Mouse (Mus musculus) stomach, postnatal 0 days (tissue): ENCODE measurements at regions not wholly inside any gene's neighbourhood (a gene's known extent, or its start where the extent isn't known, plus 50 kb on each side); places are given as distances from the start of the nearest gene placed in this dataset.

Experiments
- ATAC-seq: fragments of 200-750 bp; cut with Nextera tagmentation; 2 replicates; pipeline ENCODE4 v1.8.0; 2017; ENCODE audit not compliant: low FRiP score, low TSS enrichment
- DNase-seq: peaks from one replicate; pipeline ENCODE4 v3.0.0-alpha.2; 2016; ENCODE audit warnings: low spot score
- H3K27ac ChIP-seq: fragments of 300-500 bp; sonication (generic); replicated peaks from 2 replicates; pipeline ENCODE4 v1.5.1; 2014; ENCODE audit warnings: mild to moderate bottlenecking, control low read depth
- H3K27me3 ChIP-seq: fragments of 300-500 bp; sonication (generic); 2 replicates; pipeline ENCODE4 v1.6.1; 2014; ENCODE audit warnings: low read length; ENCODE audit not compliant: control insufficient read depth, insufficient read depth
- H3K36me3 ChIP-seq: fragments of 300-500 bp; sonication (generic); 2 replicates; pipeline ENCODE4 v1.6.1; 2014; ENCODE audit warnings: low read length, mixed read lengths; ENCODE audit not compliant: control insufficient read depth, insufficient read depth
- H3K4me1 ChIP-seq: fragments of 300-500 bp; sonication (generic); replicated peaks from 2 replicates; pipeline ENCODE4 v1.6.1; 2014; ENCODE audit warnings: antibody characterized with exemption; ENCODE audit not compliant: control insufficient read depth, insufficient read depth
- H3K4me2 ChIP-seq: fragments of 300-500 bp; sonication (generic); replicated peaks from 2 replicates; pipeline ENCODE4 v1.6.1; 2014; ENCODE audit warnings: low read depth, mild to moderate bottlenecking, control low read depth, moderate library complexity
- H3K4me3 ChIP-seq: fragments of 300-500 bp; sonication (generic); 2 replicates; pipeline ENCODE4 v1.5.1; 2014; ENCODE audit warnings: low read depth, low read length, control low read depth
- H3K9ac ChIP-seq: fragments of 300-500 bp; sonication (generic); 2 replicates; pipeline ENCODE4 v1.6.1; 2014; ENCODE audit warnings: mild to moderate bottlenecking, low read length, control low read depth, mixed read lengths
- H3K9me3 ChIP-seq: fragments of 300-500 bp; sonication (generic); 2 replicates; pipeline ENCODE4 v1.6.1; 2016; ENCODE audit warnings: low read length; ENCODE audit not compliant: control insufficient read depth
- CTCF ChIP-seq: IDR thresholded peaks from 2 replicates; pipeline ENCODE4 v1.5.1; 2016; ENCODE audit warnings: antibody characterized with exemption, low read depth, mild to moderate bottlenecking, moderate library complexity
- EP300 ChIP-seq: optimal IDR thresholded peaks from 2 replicates; pipeline ENCODE3; 2016; ENCODE audit warnings: antibody characterized with exemption
- WGBS: fragments of 180-500 bp; shearing (Covaris S2); extraction: QIAGEN DNeasy Blood & Tissue Kit; methylation state at CpG from one replicate; pipeline ENCODE4 v1.1.7; 2014; 5-methylcytosine and 5-hydroxymethylcytosine counted together

DNA sequence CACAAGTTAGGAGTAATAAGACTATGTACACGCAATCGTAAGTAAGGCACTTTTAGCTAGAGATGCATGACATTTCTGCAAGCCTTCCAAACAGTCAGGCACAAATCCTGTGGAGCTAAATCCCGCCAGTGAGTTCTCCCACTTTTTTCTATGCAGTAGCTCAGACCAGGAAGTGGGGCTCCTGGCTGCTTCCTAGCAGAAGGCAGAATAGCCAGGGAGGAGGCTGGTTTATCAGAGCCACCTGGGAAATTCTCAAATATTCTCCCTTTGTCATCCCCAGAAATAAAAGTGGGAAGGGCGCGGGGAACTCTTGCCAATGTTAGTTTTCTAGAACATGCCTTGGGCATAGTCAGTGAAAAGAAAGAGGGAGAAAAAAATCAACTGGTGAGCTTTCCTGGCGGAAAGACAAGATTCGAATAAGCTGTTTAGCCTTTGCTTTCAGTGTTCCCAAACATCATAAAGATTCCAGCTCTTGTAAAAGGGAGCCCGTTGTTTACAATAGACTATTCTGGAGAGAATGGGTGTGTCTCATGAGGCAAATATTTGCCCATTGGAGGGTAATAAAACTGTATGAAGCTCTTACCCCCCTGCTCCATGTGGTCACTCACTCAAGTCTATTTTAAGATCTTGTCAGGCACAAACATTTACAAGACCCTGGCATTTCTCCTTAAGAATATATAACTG lies 167.2 kb upstream of the Lef1 start:
- Histone ChIP-seq H3K4me1 (peaks cover 5% of the 10 kb centered on the region; the same call in 1 of the 2 replicates), H3K27ac (peak overlapping the region; percentile 56), H3K36me3 (no peaks in the 10 kb centered on the region), H3K4me3 (no peak overlapping the region), H3K9me3 (no peaks in the 10 kb centered on the region), H3K9ac (no peak overlapping the region), H3K4me2 (no peak overlapping the region), H3K27me3 (no peaks in the 10 kb centered on the region)
- 17% methylated on average over 8 of the region's 8 CpGs for WGBS
- DNase-seq (no peak), ATAC-seq (peak; percentile 64; the same call in 1 of the 2 replicates)
- TF ChIP-seq EP300, result no peak
- no peak; the same call in 1 of the 2 replicates for TF ChIP-seq CTCF

DNA sequence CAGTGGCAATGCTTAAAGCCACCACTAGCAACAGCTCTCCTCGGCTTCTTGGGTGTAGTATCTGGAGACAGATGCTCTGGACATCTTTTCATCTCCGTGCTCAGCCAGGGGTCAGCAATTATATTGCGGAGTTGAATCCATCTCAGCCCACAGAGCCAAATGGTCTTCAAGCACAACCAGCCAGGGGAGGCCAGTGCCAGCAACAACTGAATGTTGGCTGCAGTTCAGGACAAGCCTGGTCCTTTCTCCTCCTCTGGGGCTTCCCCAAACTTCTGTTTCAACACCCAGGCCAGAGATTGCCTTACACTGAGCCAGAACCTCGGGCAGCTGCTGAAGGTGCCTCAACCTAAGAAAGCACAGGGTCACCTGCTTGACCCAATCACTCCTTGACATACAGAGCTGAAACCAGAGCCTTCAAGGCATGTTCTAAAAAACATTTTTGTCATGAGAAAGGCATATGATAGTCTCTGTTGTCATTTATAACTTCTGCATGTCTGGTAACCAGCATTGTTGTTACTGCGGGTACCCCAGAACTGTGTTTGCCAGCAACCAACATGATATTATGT lies 169.9 kb upstream of the Lef1 start:
- no peak for ATAC-seq
- no peak for DNase-seq
- TF ChIP-seq CTCF (peak; percentile 20; the same call in 1 of the 2 replicates), EP300 (no peak)
- H3K4me3 ChIP-seq, result no peak overlapping the region
- 0 out of 2 replicates have a peak, but pooled peaks cover 2% of the 10 kb centered on the region for H3K4me1 ChIP-seq
- H3K27me3 ChIP-seq, result no peaks in the 10 kb centered on the region
- no peak overlapping the region for H3K27ac ChIP-seq
- no peaks in the 10 kb centered on the region for H3K36me3 ChIP-seq
- 55% methylated on average over 5 of the region's 5 CpGs for WGBS
- no peak overlapping the region for H3K9ac ChIP-seq
- no peaks in the 10 kb centered on the region for H3K9me3 ChIP-seq
- no peak overlapping the region for H3K4me2 ChIP-seq

DNA sequence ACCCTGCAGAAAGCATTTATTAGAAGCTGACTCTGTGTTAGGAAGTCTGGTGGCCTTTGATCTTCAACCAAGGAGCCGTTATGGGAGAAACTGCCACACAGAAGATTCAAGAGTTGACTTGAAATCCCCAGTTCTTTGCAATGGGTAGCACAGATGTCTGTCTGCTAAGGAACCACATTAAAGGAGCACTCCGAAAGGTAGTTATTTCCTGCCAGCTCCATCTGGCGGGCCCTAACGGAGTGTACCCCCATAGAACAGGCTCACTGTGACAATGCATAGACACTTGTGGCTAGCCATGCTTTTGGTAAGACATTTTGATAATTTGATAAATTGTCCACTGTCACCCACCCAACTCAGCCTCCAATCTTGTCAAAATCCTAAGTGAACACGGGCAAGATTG lies 173.3 kb upstream of the Lef1 start:
- Histone ChIP-seq H3K9ac (no peak overlapping the region), H3K4me3 (no peak overlapping the region), H3K4me1 (no peaks in the 10 kb centered on the region), H3K9me3 (no peaks in the 10 kb centered on the region), H3K36me3 (no peaks in the 10 kb centered on the region), H3K4me2 (no peak overlapping the region), H3K27ac (no peak overlapping the region), H3K27me3 (no peaks in the 10 kb centered on the region)
- DNase-seq (no peak), ATAC-seq (no peak)
- 77% methylated on average over 5 of the region's 5 CpGs for WGBS
- TF ChIP-seq CTCF (no peak), EP300 (no peak)

DNA sequence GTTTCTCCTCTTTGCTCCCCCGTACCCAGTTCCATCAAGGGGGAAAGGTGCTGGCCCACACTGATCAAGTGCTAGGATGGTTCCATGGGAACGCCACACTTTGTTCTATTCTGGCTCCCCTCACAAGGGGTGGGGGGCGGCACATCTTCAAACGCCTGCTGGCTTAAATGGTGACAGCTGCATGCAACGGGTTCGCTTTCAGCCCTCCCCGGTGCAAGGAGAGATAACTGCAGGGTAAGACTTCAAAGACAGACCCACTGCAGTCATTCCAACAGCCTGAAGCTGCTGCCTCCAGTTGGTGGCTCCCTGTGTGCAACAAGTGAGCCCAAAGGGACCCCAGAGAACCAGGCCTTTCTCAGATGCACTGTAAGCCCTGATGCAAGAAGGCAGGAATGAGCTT lies 173.9 kb upstream of the Lef1 start:
- no peaks in the 10 kb centered on the region for H3K9me3 ChIP-seq
- TF ChIP-seq CTCF (no peak), EP300 (no peak)
- H3K36me3 ChIP-seq, result no peaks in the 10 kb centered on the region
- DNase-seq (no peak), ATAC-seq (no peak)
- no peak overlapping the region for H3K4me2 ChIP-seq
- H3K27me3 ChIP-seq, result no peaks in the 10 kb centered on the region
- H3K9ac ChIP-seq, result no peak overlapping the region
- WGBS, result 57% methylated on average over 7 of the region's 7 CpGs
- no peaks in the 10 kb centered on the region for H3K4me1 ChIP-seq
- H3K27ac ChIP-seq, result no peak overlapping the region
- H3K4me3 ChIP-seq, result no peak overlapping the region

DNA sequence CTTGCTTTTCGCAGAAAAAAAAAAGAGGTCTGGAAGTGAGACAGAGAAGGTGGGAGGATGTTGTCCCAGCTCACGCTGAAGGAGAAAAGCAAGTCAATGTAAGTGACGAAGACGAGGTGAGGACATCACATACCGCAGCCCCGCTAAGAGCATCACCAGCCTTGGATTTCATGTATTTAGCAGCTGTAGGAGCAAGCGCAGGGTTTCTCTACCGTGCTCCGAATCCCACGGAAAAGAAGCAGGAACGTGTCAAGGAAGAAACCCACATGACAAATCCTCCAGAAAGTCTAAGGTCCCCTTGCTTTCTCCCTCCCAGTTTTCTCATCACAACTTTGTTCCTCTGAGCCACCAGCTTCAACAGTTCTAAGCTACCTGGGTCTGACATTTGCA lies 174.3 kb upstream of the Lef1 start:
- Histone ChIP-seq H3K4me3 (no peak overlapping the region), H3K4me2 (no peak overlapping the region), H3K9me3 (no peaks in the 10 kb centered on the region), H3K4me1 (no peaks in the 10 kb centered on the region), H3K9ac (no peak overlapping the region), H3K36me3 (no peaks in the 10 kb centered on the region), H3K27me3 (no peaks in the 10 kb centered on the region), H3K27ac (0 out of 2 replicates have a peak overlapping the region, but pooled peaks have one; percentile 24)
- 74% methylated on average over 11 of the region's 11 CpGs for WGBS
- TF ChIP-seq CTCF (no peak), EP300 (no peak)
- ATAC-seq (no peak), DNase-seq (no peak)

DNA sequence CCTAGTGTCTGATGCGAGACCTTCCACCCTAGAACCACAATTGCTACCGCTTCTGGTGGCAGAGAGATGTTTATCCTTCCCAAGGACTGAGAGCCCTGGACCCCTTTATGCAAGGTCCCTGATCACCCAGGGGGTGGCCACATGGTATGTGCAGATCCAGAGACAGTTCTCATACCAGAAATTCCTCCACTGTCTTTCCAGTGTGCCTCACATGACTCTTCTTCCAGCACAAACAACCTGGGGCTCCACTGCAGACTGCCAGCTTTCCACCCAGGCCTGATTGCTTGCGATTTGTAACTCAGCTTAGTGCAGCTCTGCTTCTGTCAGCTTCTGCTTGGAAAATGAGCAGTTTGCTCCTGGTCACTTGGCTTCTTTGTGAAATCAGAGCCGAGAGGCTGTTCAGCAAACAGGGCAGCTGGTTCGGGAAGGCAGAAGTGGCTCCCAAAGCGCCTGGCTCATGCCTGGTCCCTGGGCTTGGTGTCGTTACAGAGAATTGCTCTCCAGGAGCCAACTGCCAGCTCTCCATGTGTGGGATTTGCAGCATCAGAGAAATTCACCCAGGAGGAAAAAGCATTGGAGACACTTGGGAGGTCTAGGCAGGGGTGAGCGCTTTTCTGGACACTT lies 174.9 kb upstream of the Lef1 start:
- no peak for DNase-seq
- no peaks in the 10 kb centered on the region for H3K9me3 ChIP-seq
- TF ChIP-seq CTCF (no peak), EP300 (no peak)
- no peaks in the 10 kb centered on the region for H3K4me1 ChIP-seq
- no peak overlapping the region for H3K9ac ChIP-seq
- 50% methylated on average over 8 of the region's 8 CpGs for WGBS
- ATAC-seq, result no peak
- no peak overlapping the region for H3K4me3 ChIP-seq
- no peaks in the 10 kb centered on the region for H3K27me3 ChIP-seq
- H3K27ac ChIP-seq, result 0 out of 2 replicates have a peak overlapping the region, but pooled peaks have one; percentile 24
- no peaks in the 10 kb centered on the region for H3K36me3 ChIP-seq
- H3K4me2 ChIP-seq, result no peak overlapping the region
